Mouse (Mus musculus) skeletal muscle tissue, adult 2 months (tissue): Measurements from ENCODE around the gene Vmn2r42.
"Not testable (repeated sequence)": the region's sequence is repeated elsewhere in the genome, so short reads cannot be mapped to it uniquely, and the experiment has no call there.

Source experiments
- DNase-seq: peaks from one replicate; pipeline ENCODE4 v3.0.0-alpha.2; 2012; ENCODE audit warnings: low read depth, low spot score

Gene Vmn2r42

GRCm38 (mm10) chr7:8200220-8200619 is at the start of gene Vmn2r42:
Gene Vmn2r42 (minus strand): TSS chr7:8200320.
- DNase-seq = not testable (repeated sequence)

- DNase-seq = not testable (repeated sequence)
Measured at GRCm38 (mm10) chr7:8161554-8161953, 38.6 kb downstream of the Vmn2r42 start, which contains the start of gene Vmn2r41. Gene Vmn2r41 (minus strand): TSS chr7:8161654.
